Mouse (Mus musculus) T-helper 2 cell (primary cell): ENCODE results near the gene Oxnad1.

Source experiments
- in situ Hi-C: fragments of 300-600 bp; cut with MboI, MseI; formaldehyde crosslinking; loops from one replicate; pipeline ENCODE4 v1.15.1; 2025; ENCODE audit warnings: high pct_unique_total_duplicates

Oxnad1 gene

GRCm38 (mm10) chr14:32084761-32085485 lies at the start of gene Oxnad1:
Gene Oxnad1, plus strand, starts transcription at chr14:32085374.
- in situ Hi-C loops: loop anchor here (10.0 kb wide), 3 partner anchors 70 to 420 kb away; partner anchors contain the start of genes Ankrd28 and Ncoa4

- in situ Hi-C loops: no loop called here
Measured at GRCm38 (mm10) chr14:32036482-32036881, 48.7 kb upstream of the Oxnad1 start.

- in situ Hi-C loops: no loop called here
Measured at GRCm38 (mm10) chr14:32037661-32038252, 47.4 kb upstream of the Oxnad1 start.

- in situ Hi-C loops: no loop called here
Measured at GRCm38 (mm10) chr14:32042108-32042507, 43.1 kb upstream of the Oxnad1 start.

- in situ Hi-C loops: loop anchor here (5.0 kb wide), 1 partner anchor 99 kb away; no protein-coding TSS in a partner anchor
Measured at GRCm38 (mm10) chr14:32046357-32046756, 38.8 kb upstream of the Oxnad1 start.

- in situ Hi-C loops: no loop called here
Measured at GRCm38 (mm10) chr14:32050171-32050570, 35.0 kb upstream of the Oxnad1 start.

GRCm38 (mm10) chr14:32053895-32054294 lies 31.3 kb upstream of the Oxnad1 start:
- in situ Hi-C loops: no loop called here

- in situ Hi-C loops: no loop called here
Measured at GRCm38 (mm10) chr14:32054788-32055187, 30.4 kb upstream of the Oxnad1 start.

GRCm38 (mm10) chr14:32055781-32056180 lies 29.4 kb upstream of the Oxnad1 start:
- in situ Hi-C loops: no loop called here

GRCm38 (mm10) chr14:32056675-32057074 lies 28.5 kb upstream of the Oxnad1 start:
- in situ Hi-C loops: no loop called here

GRCm38 (mm10) chr14:32057664-32058063 lies 27.5 kb upstream of the Oxnad1 start:
- in situ Hi-C loops: no loop called here

GRCm38 (mm10) chr14:32061398-32061797 lies 23.8 kb upstream of the Oxnad1 start:
- in situ Hi-C loops: no loop called here

- in situ Hi-C loops: loop anchor here (10.0 kb wide), 2 partner anchors 118 to 278 kb away; no protein-coding TSS in a partner anchor
Measured at GRCm38 (mm10) chr14:32072807-32073206, 12.4 kb upstream of the Oxnad1 start.

GRCm38 (mm10) chr14:32073211-32073685 lies 11.9 kb upstream of the Oxnad1 start:
- in situ Hi-C loops: loop anchor here (10.0 kb wide), 2 partner anchors 118 to 278 kb away; no protein-coding TSS in a partner anchor

- in situ Hi-C loops: loop anchor here (10.0 kb wide), 2 partner anchors 119 to 279 kb away; no protein-coding TSS in a partner anchor
Measured at GRCm38 (mm10) chr14:32073901-32074300, 11.3 kb upstream of the Oxnad1 start.

- in situ Hi-C loops: loop anchor here (10.0 kb wide), 2 partner anchors 122 to 282 kb away; no protein-coding TSS in a partner anchor
Measured at GRCm38 (mm10) chr14:32076896-32077575, 8.1 kb upstream of the Oxnad1 start.

- in situ Hi-C loops: loop anchor here (10.0 kb wide), 3 partner anchors 74 to 416 kb away; partner anchors contain the start of genes Ankrd28 and Ncoa4
Measured at GRCm38 (mm10) chr14:32081026-32081425, 4.1 kb upstream of the Oxnad1 start.

- in situ Hi-C loops: loop anchor here (10.0 kb wide), 3 partner anchors 72 to 418 kb away; partner anchors contain the start of genes Ankrd28 and Ncoa4
Measured at GRCm38 (mm10) chr14:32082891-32083290, 2.3 kb upstream of the Oxnad1 start.

GRCm38 (mm10) chr14:32083466-32083865 lies 1.7 kb upstream of the Oxnad1 start:
- in situ Hi-C loops: loop anchor here (10.0 kb wide), 3 partner anchors 71 to 419 kb away; partner anchors contain the start of genes Ankrd28 and Ncoa4

- in situ Hi-C loops: loop anchor here (10.0 kb wide), 3 partner anchors 69 to 421 kb away; partner anchors contain the start of genes Ankrd28 and Ncoa4
Measured at GRCm38 (mm10) chr14:32085486-32086201, 470 bp downstream of the Oxnad1 start, which contains the start of gene Dph3. Gene Dph3, minus strand, starts transcription at chr14:32085729.

- in situ Hi-C loops: loop anchor here (10.0 kb wide), 3 partner anchors 69 to 421 kb away; partner anchors contain the start of genes Ankrd28 and Ncoa4
Measured at GRCm38 (mm10) chr14:32086226-32086625, 1.1 kb downstream of the Oxnad1 start.
